Mouse (Mus musculus) urinary bladder, postnatal 14 days (tissue): ENCODE data around the gene Prkar1a.
A peak's percentile ranks its signal among the peaks of the same experiment; 100 is the strongest.

Source experiments
- DNase-seq: peaks from one replicate; pipeline ENCODE4 v3.0.0; 2021; ENCODE audit warnings: low spot score

Gene Prkar1a

DNA sequence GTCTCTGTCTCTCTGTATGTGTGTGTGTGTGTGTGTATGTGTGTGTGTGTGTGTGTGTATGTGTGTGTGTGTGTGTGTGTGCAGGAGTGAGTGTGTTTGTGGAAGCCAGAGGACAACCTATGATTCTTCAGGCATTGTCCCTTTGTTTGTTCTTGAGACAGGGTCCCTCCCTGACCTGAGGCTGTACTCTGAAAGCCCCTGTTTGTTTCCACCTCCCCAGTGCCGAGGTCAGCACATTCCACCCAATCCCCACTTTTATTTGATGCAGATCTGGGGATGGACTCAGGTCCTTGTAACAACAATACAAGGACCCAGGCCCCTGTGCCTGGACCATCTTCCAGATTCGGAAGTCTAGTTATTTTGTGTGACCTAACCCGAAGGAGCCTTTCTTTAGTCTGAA is 58.2 kb downstream of the Prkar1a start:
- DNase-seq, result no peak

DNA sequence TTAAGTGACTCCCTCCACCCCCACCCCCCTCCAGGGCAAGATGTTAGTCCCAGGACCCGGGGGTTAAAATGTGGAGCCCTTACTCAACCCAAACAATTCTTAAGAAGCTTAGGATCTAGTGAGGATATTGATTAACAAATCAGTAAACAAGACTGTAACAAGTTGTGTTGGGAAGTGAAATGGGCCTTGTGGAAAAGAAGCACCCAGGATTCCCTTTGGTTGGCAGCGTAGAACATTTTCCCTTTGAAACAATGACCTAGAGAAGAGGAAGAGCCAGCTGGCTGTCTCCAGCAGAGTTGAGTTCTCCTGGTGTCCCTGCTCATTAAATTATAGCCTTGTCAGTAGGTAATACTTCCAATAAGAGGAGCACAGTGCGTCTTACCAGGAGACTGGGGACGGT is 59.6 kb downstream of the Prkar1a start:
- DNase-seq, result no peak

DNA sequence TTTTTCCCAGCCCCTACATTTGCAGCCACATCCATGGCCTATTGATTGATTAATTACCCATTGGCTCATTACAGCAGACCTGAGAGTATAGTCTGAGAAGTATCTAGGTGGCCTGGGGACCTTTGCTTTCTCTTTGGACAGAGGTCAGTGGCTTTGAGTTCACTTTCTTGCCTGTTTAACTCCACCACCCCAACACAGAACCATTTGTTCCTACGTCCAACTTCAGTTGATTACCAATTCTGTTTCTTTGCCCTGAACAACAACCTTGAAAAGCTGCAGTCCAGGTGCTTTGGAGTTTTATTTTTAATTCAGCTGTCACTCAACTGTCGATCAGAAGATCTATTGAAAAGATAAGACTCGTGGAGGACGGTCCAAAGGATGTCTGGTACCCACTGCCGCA is 60.3 kb downstream of the Prkar1a start:
- DNase-seq, result no peak

DNA sequence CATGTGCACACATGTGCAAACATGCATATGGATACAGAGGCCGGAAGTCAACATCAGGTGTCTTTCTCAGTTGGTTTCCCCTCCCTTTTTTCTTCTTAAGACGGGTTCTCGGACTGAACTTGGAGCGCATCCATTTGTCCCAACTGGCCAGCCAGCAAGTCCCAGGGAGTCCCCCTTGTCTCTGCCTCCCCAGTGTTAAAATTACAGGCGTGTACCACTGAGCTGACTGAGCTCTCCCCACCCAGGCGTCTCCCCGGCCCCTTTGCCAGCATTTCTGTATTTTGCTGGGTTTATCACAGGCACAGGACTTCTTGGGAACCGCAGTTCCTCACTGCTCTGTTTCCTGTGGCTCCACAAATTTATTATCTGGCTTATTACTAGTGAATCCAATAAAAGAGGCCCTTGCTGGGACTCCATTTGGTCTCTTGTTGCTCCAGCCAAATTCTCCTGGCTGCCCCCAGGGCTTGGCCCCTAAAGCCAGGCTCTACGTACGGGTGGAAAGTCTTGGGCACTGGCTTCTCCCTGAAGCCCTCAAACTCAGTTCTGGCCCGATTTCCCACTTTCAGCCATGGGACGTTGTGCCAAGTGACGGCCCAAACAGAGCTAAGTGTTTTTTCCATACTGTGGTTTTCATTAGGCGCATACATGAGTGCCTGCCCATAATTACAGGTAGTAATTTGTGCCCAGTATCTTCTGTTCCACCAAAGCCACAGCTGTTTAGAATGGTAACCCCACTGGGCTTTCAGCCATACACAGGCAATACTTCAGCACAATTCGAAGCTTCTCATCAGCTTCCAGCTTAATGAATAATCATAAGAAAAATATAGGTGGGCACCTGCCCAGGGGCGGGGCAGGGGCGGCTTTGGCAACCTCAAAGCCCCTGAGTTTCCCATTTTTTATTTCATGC is 65.4 kb downstream of the Prkar1a start:
- peak; percentile 16 for DNase-seq

DNA sequence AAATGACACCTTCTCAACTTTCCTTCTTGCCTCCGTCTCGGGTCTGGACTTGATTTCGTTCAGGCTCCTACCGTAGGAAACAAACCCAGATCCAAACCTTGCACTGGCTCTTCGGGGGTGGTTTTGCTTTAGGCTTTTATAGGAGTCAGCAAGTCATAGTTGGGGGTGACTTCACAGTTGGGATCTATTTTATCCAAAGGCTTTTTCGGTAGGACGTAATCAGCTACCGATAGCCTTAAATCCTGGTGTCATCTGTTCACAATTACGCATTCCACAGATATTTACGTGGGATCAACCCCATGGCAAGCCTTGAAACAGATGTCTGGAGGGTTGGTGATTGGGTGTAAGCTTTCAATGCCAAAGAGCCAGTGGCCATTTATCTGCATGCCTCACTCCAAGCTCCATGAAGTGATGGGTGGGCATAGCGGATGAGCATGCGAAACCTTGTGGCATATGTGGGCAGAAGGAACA is 66.1 kb downstream of the Prkar1a start:
- DNase-seq, result no peak

DNA sequence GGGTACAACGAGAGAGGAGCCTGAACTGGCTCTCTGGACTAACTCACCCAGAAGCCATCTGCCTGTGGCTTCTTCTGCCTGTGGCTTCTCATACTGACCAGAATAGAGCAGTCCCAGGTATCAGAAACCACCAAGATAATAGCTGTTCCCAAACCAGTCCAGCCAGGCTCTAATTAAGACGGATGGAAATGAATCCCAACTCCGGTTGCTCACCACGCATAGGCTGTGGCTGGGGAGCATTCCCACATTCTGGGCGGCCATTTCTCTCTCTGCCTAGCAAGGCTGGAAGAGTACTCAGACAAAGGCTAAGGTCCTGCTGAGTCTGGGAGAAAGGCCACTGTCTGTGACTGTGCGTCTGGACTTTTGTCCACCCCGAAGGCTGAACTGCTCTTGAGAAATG is 67.8 kb downstream of the Prkar1a start:
- no peak for DNase-seq

DNA sequence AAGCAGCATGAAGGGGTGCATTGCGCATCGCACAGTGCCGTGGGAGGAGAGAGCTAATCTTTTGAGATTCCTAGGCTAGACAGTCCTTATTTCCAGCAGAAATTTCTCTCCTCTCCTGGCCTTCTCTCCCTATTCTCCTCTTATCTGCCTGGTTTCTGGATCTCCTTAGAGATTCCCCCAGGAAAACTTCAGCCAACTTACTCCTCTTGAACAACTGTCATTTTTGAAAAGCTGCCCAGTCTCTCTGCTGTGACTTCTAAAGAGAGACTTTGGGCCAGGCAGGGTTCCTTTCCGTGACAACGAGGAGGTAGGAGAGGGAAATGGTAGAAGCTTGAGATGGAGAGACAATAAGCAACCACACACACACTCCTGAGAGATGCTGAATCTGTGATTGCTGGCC is 68.2 kb downstream of the Prkar1a start:
- DNase-seq, result no peak

DNA sequence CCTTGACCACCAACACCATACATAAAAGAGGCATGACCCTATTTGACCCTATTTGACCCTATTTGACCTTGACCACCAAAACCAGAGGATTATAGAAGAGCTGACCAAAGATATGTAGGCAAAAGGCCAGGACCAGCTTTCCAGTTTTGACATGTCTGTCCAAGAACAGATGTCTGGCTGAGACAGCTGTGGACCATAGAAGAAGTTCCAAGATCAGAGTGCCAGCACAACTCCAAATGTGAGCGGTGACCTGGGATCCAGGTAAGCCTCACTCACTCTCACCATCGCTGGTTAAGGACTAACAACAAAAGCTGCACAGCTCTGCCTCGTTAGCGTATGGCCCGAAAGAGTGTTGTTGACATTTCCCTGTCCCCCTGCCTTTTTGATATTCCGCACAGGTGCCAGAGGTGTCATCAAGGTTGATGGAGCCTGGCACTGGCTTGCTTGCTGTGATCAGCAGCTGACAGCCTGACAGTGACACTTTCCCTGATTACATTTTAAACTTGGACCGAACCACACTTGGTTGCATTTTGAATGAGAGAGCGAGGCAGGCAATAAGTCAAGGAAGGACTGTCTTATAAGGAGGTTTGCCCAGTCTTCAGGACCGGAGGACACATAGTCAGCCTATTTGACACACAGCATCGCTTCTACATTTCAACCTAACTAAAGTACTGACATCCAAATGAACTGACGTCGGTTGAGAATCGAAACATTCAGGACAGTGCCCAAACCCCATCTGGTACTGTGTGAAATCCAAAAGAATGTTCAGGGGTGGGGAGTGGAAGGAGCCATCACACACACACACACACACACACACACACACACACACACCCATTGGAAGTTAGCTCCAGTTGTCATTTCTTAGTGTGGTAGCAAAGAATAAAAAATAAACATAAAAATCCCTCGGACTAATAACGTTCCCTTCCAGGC is 69.0 kb downstream of the Prkar1a start:
- DNase-seq, result no peak
